Mouse (Mus musculus) stomach, embryonic 14.5 days (tissue): ENCODE results near the gene Mtnr1a. TPM values are rescaled to one million over a fixed set of nuclear protein-coding genes. Genes with fewer than 3 reads are reported as not detected.
"Not testable (repeated sequence)": the region's sequence is repeated elsewhere in the genome, so short reads cannot be mapped to it uniquely, and the experiment has no call there.

ENCODE experiments used
- ATAC-seq: fragments of 200-750 bp; cut with Nextera tagmentation; 2 replicates; pipeline ENCODE4 v1.8.0; 2017; ENCODE audit warnings: low read depth, moderate TSS enrichment; ENCODE audit not compliant: insufficient number of reproducible peaks, insufficient read depth, low FRiP score
- H3K27ac ChIP-seq: fragments of 300-500 bp; sonication (generic); 2 replicates; pipeline ENCODE4 v1.5.1; 2014; ENCODE audit warnings: mild to moderate bottlenecking, low read length, moderate library complexity, mixed read lengths
- H3K27me3 ChIP-seq: fragments of 300-500 bp; sonication (generic); 2 replicates; pipeline ENCODE4 v1.6.1; 2014; ENCODE audit warnings: low read length, control low read depth, mixed read lengths; ENCODE audit not compliant: control insufficient read depth, insufficient read depth
- H3K36me3 ChIP-seq: fragments of 300-500 bp; sonication (generic); 2 replicates; pipeline ENCODE4 v1.6.1; 2014; ENCODE audit warnings: mild to moderate bottlenecking, control low read depth, low read length, moderate library complexity, mixed read lengths; ENCODE audit not compliant: control insufficient read depth, insufficient read depth
- H3K4me1 ChIP-seq: fragments of 300-500 bp; sonication (generic); 2 replicates; pipeline ENCODE4 v1.6.1; 2014; ENCODE audit warnings: low read length, control low read depth, mixed read lengths; ENCODE audit not compliant: control insufficient read depth, insufficient read depth
- H3K4me2 ChIP-seq: fragments of 300-500 bp; sonication (generic); replicated peaks from 2 replicates; pipeline ENCODE4 v1.6.1; 2014; ENCODE audit warnings: low read depth, low read length, control low read depth
- H3K4me3 ChIP-seq: fragments of 300-500 bp; sonication (generic); 2 replicates; pipeline ENCODE4 v1.5.1; 2014; ENCODE audit warnings: low read depth, low read length, control low read depth
- H3K9ac ChIP-seq: fragments of 300-500 bp; sonication (generic); replicated peaks from 2 replicates; pipeline ENCODE4 v1.6.1; 2014; ENCODE audit warnings: low read depth, mild to moderate bottlenecking, control low read depth, low read length, moderate library complexity, mixed read lengths
- H3K9me3 ChIP-seq: fragments of 300-500 bp; sonication (generic); 2 replicates; pipeline ENCODE4 v1.6.1; 2016; ENCODE audit warnings: low read depth, low read length, control low read depth; ENCODE audit not compliant: control insufficient read depth
- WGBS: fragments of 180-500 bp; shearing (Covaris S2); extraction: QIAGEN DNeasy Blood & Tissue Kit; methylation state at CpG from one replicate; pipeline ENCODE4 v1.1.7; 2014; 5-methylcytosine and 5-hydroxymethylcytosine counted together
- polyA plus RNA-seq: library from polyadenylated mRNA; unstranded; fragments of >200 nt; fragmentation: Nextera tagmentation; extraction: Ambion mirVana; gene quantifications from 2 replicates; pipeline ENCODE4 v1.2.1, GENCODE M21; 2014

The Mtnr1a gene
- polyA plus RNA-seq, 1 experiment from 2014 or later, result not detected

GRCm38 (mm10) chr8:45064197-45064869 lies 4.6 kb upstream of the Mtnr1a start:
- Histone ChIP-seq H3K4me1 (no peaks in the 10 kb centered on the region), H3K36me3 (no peaks in the 10 kb centered on the region), H3K27me3 (no peaks in the 10 kb centered on the region), H3K27ac (peak overlapping the region; percentile 80; the same call in 1 of the 2 replicates), H3K4me2 (no peak overlapping the region), H3K9ac (no peak overlapping the region), H3K9me3 (no peaks in the 10 kb centered on the region), H3K4me3 (no peak overlapping the region)
- no peak for ATAC-seq
- WGBS, result 48% methylated on average over 8 of the region's 8 CpGs

GRCm38 (mm10) chr8:45065391-45065790 lies 3.5 kb upstream of the Mtnr1a start:
- H3K4me3 ChIP-seq, H3K9ac ChIP-seq, H3K4me1 ChIP-seq, H3K4me2 ChIP-seq, ATAC-seq, H3K27me3 ChIP-seq, H3K36me3 ChIP-seq, H3K9me3 ChIP-seq, H3K27ac ChIP-seq: not testable (repeated sequence)
- 92% methylated on average over 1 of the region's 1 CpGs for whole genome bisulfite sequencing

GRCm38 (mm10) chr8:45070949-45071348 lies 2.0 kb downstream of the Mtnr1a start:
- no peaks in the 10 kb centered on the region for H3K36me3 ChIP-seq
- no peak overlapping the region for H3K27ac ChIP-seq
- 87% methylated on average over 8 of the region's 8 CpGs for WGBS
- H3K9ac ChIP-seq, result no peak overlapping the region
- H3K9me3 ChIP-seq, result no peaks in the 10 kb centered on the region
- no peaks in the 10 kb centered on the region for H3K4me1 ChIP-seq
- no peak overlapping the region for H3K4me2 ChIP-seq
- H3K27me3 ChIP-seq, result no peaks in the 10 kb centered on the region
- no peak overlapping the region for H3K4me3 ChIP-seq
- ATAC-seq, result no peak

- Histone ChIP-seq H3K36me3 (no peaks in the 10 kb centered on the region), H3K27me3 (0 out of 2 replicates have a peak, but pooled peaks cover 2% of the 10 kb centered on the region), H3K27ac (no peak overlapping the region), H3K9ac (no peak overlapping the region), H3K4me2 (no peak overlapping the region), H3K4me1 (no peaks in the 10 kb centered on the region), H3K4me3 (no peak overlapping the region), H3K9me3 (no peaks in the 10 kb centered on the region)
- ATAC-seq, result no peak
- WGBS, result 73% methylated on average over 3 of the region's 3 CpGs
Measured at GRCm38 (mm10) chr8:45080850-45081249, 11.9 kb downstream of the Mtnr1a start.

- H3K9ac ChIP-seq, result no peak overlapping the region
- H3K36me3 ChIP-seq, result no peaks in the 10 kb centered on the region
- ATAC-seq, result no peak
- H3K4me3 ChIP-seq, result no peak overlapping the region
- no peaks in the 10 kb centered on the region for H3K4me1 ChIP-seq
- H3K4me2 ChIP-seq, result no peak overlapping the region
- WGBS, result 77% methylated on average over 3 of the region's 3 CpGs
- no peaks in the 10 kb centered on the region for H3K27me3 ChIP-seq
- no peak overlapping the region for H3K27ac ChIP-seq
- no peaks in the 10 kb centered on the region for H3K9me3 ChIP-seq
Measured at GRCm38 (mm10) chr8:45093599-45093998, 24.7 kb downstream of the Mtnr1a start.

- Histone ChIP-seq H3K36me3 (no peaks in the 10 kb centered on the region), H3K4me2 (peak overlapping the region; percentile 42), H3K4me3 (peak overlapping the region; percentile 22), H3K9ac (no peak overlapping the region), H3K4me1 (0 out of 2 replicates have a peak, but pooled peaks cover 3% of the 10 kb centered on the region), H3K9me3 (no peaks in the 10 kb centered on the region), H3K27me3 (no peaks in the 10 kb centered on the region), H3K27ac (no peak overlapping the region)
- ATAC-seq, result no peak
- 26% methylated on average over 13 of the region's 13 CpGs for WGBS
Measured at GRCm38 (mm10) chr8:45109371-45110063, 40.6 kb downstream of the Mtnr1a start.

- H3K4me1 ChIP-seq, result 0 out of 2 replicates have a peak, but pooled peaks cover 3% of the 10 kb centered on the region
- ATAC-seq, result 0 out of 2 replicates have a peak, but pooled peaks have one; percentile 10
- H3K4me3 ChIP-seq, result peak overlapping the region; percentile 13
- no peak overlapping the region for H3K27ac ChIP-seq
- H3K9ac ChIP-seq, result no peak overlapping the region
- H3K4me2 ChIP-seq, result peak overlapping the region; percentile 42
- H3K9me3 ChIP-seq, result no peaks in the 10 kb centered on the region
- H3K36me3 ChIP-seq, result no peaks in the 10 kb centered on the region
- no peaks in the 10 kb centered on the region for H3K27me3 ChIP-seq
- 6% methylated on average over 16 of the region's 16 CpGs for WGBS
Measured at GRCm38 (mm10) chr8:45110064-45110812, 41.3 kb downstream of the Mtnr1a start.

- WGBS, result 30% methylated on average over 5 of the region's 5 CpGs
- H3K9ac ChIP-seq, result no peak overlapping the region
- H3K36me3 ChIP-seq, result no peaks in the 10 kb centered on the region
- H3K4me2 ChIP-seq, result peak overlapping the region; percentile 42; the same call in 1 of the 2 replicates
- 0 out of 2 replicates have a peak, but pooled peaks cover 3% of the 10 kb centered on the region for H3K4me1 ChIP-seq
- no peaks in the 10 kb centered on the region for H3K27me3 ChIP-seq
- H3K9me3 ChIP-seq, result no peaks in the 10 kb centered on the region
- no peak overlapping the region for H3K27ac ChIP-seq
- ATAC-seq, result no peak
- no peak overlapping the region for H3K4me3 ChIP-seq
Measured at GRCm38 (mm10) chr8:45110813-45111104, 41.8 kb downstream of the Mtnr1a start.
